Mouse (Mus musculus) C2C12 (cell line): ENCODE data around the gene Hes2.

Source experiments
- CTCF ChIP-seq: IDR thresholded peaks from one replicate; pipeline ENCODE4 v1.5.1; 2011; ENCODE audit not compliant: control insufficient read depth, insufficient read depth, insufficient read length
- MAX ChIP-seq: IDR thresholded peaks from one replicate; pipeline ENCODE4 v1.6.1; 2011; ENCODE audit warnings: mild to moderate bottlenecking, control low read depth

DNA sequence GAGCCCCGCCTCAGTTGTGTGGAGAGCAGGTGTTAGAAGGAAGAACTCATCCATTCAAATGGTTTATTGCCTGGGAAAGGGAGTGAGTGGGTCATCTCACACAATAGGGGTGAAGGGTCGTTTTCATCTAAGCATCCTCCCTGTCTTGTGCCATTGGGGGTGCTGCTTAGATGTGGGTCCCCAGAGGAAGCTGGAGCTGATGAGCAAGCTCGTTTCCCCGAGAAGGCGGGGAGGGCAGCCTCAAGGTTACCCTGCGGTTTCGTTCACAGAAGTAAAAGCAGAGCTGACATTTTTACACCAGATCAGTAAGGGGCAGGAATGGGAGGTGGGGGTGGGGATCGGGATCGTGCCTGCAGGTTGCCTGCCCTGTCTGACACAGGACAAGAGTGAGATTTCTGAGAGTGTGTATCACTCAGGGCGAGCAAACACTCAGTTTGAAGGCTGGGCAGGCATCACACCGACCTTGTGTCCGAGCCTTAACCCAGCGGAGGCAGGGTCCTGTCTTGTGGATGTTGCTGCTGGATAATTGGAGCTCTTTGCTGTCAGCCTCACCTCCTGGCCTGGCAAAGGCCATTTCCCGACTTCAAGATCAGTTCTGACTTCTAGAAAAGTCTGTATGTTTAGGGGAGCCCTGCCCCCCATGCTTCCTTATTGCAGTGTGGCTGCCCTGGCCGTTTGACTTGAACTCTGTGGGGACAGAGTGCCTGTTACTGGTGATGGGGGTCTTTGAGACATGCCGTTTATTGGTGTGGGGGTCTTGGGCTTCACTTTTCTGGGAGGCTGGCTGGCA lies 20.4 kb downstream of the Hes2 start:
- TF ChIP-seq CTCF = no peak
- no peak for TF ChIP-seq MAX
